Mouse (Mus musculus) lung, postnatal 0 days (tissue): Measurements from ENCODE around the gene B430218F22Rik.

Experiments used
- CTCF ChIP-seq: IDR thresholded peaks from 2 replicates; pipeline ENCODE4 v1.5.1; 2016; ENCODE audit warnings: antibody characterized with exemption, mild to moderate bottlenecking
- EP300 ChIP-seq: IDR thresholded peaks from 2 replicates; pipeline ENCODE4 v1.6.1; 2016; ENCODE audit warnings: antibody characterized with exemption, mild to moderate bottlenecking, control low read depth

GRCm38 (mm10) chr13:118350870-118351269 is 35.6 kb upstream of the B430218F22Rik start:
- no peak for TF ChIP-seq EP300
- no peak for TF ChIP-seq CTCF
